Mouse (Mus musculus): Measurements from ENCODE around the gene Ddx23.

- TF ChIP-seq CTCF (IDR thresholded peaks at IDR 0.05; ENCODE audit: low read depth, low read length) = no peak
- TF ChIP-seq GATA1 (IDR thresholded peaks at IDR 0.05; ENCODE audit: borderline replicate concordance, low read length) = no peak
- no peak for TF ChIP-seq TAL1 (conservative IDR thresholded peaks at IDR 0.05; ENCODE audit: low read depth, low read length)
These were observed 54.5 kb downstream of the Ddx23 start for GRCm38 (mm10) chr15:98608058-98608783.

Data from G1E (cell line).